Mouse (Mus musculus) liver, embryonic 16.5 days (tissue): ENCODE data around the gene Olfr549. TPM values are rescaled to one million over a fixed set of nuclear protein-coding genes. Genes with fewer than 3 reads are reported as not detected.

Experiments used
- ATAC-seq: fragments of 200-750 bp; cut with Nextera tagmentation; 2 replicates; pipeline ENCODE4 v1.8.0; 2017; ENCODE audit warnings: low read depth, mild to moderate bottlenecking, moderate number of reproducible peaks, moderate library complexity
- H3K27ac ChIP-seq: fragments of 300-500 bp; sonication (generic); 2 replicates; pipeline ENCODE4 v1.5.1; 2014; ENCODE audit warnings: mild to moderate bottlenecking, low read length
- H3K27me3 ChIP-seq: fragments of 300-500 bp; sonication (generic); 2 replicates; pipeline ENCODE4 v1.6.1; 2014; ENCODE audit warnings: low read depth, low read length, mixed read lengths; ENCODE audit not compliant: control insufficient read depth, insufficient read depth
- H3K36me3 ChIP-seq: fragments of 300-500 bp; sonication (generic); 2 replicates; pipeline ENCODE4 v1.6.1; 2014; ENCODE audit warnings: mild to moderate bottlenecking; ENCODE audit not compliant: control insufficient read depth, insufficient read depth
- H3K4me1 ChIP-seq: fragments of 300-500 bp; sonication (generic); 2 replicates; pipeline ENCODE4 v1.6.1; 2014; ENCODE audit warnings: low read depth, low read length, mixed read lengths; ENCODE audit not compliant: control insufficient read depth
- H3K4me2 ChIP-seq: fragments of 300-500 bp; sonication (generic); 2 replicates; pipeline ENCODE4 v1.6.1; 2014; ENCODE audit warnings: low read depth, low read length, mixed read lengths
- H3K4me3 ChIP-seq: fragments of 300-500 bp; sonication (generic); 2 replicates; pipeline ENCODE4 v1.5.1; 2014; ENCODE audit warnings: low read depth, mild to moderate bottlenecking, low read length
- H3K9ac ChIP-seq: fragments of 300-500 bp; sonication (generic); 2 replicates; pipeline ENCODE4 v1.6.1; 2014; ENCODE audit warnings: low read depth, low read length
- H3K9me3 ChIP-seq: fragments of 300-500 bp; sonication (generic); replicated peaks from 2 replicates; pipeline ENCODE4 v1.6.1; 2016; ENCODE audit warnings: low read length; ENCODE audit not compliant: control insufficient read depth
- WGBS: fragments of 180-500 bp; shearing (Covaris S2); extraction: QIAGEN DNeasy Blood & Tissue Kit; methylation state at CpG from one replicate; pipeline ENCODE4 v1.1.7; 2014; ENCODE audit not compliant: insufficient replicate concordance; 5-methylcytosine and 5-hydroxymethylcytosine counted together
- polyA plus RNA-seq: library from polyadenylated mRNA; unstranded; fragments of >200 nt; fragmentation: Nextera tagmentation; extraction: Ambion mirVana; gene quantifications from 2 replicates; pipeline ENCODE4 v1.2.1, GENCODE M21; 2015

Gene Olfr549
- polyA plus RNA-seq: not detected in 2 replicates

- no peak for ATAC-seq
- no peak within 1 kb of the TSS for H3K4me2 ChIP-seq
- H3K9ac ChIP-seq: no peak within 1 kb of the TSS
- no peaks in the 10 kb centered on the region for H3K9me3 ChIP-seq
- H3K36me3 ChIP-seq: no peaks in the 10 kb centered on the region
- no peaks in the 10 kb centered on the region for H3K4me1 ChIP-seq
- 74% methylated on average over 3 of the region's 3 CpGs for WGBS
- no peak within 1 kb of the TSS for H3K27ac ChIP-seq
- H3K27me3 ChIP-seq: no peaks in the 10 kb centered on the region
- no peak within 1 kb of the TSS for H3K4me3 ChIP-seq
These were observed at the start of gene Olfr549 for GRCm38 (mm10) chr7:102549570-102549969. Gene Olfr549 (plus strand): TSS chr7:102549870.

- Histone ChIP-seq H3K9ac (no peak overlapping the region), H3K36me3 (no peaks in the 10 kb centered on the region), H3K4me3 (no peak overlapping the region), H3K4me1 (no peaks in the 10 kb centered on the region), H3K9me3 (no peaks in the 10 kb centered on the region), H3K4me2 (no peak overlapping the region), H3K27ac (no peak overlapping the region), H3K27me3 (no peaks in the 10 kb centered on the region)
- WGBS: 63% methylated on average over 5 of the region's 5 CpGs
- no peak for ATAC-seq
These were observed 47.7 kb upstream of the Olfr549 start for GRCm38 (mm10) chr7:102501986-102502385.

GRCm38 (mm10) chr7:102506848-102507247 lies 42.8 kb upstream of the Olfr549 start:
- Histone ChIP-seq H3K27me3 (no peaks in the 10 kb centered on the region; the same call in 1 of the 2 replicates), H3K4me3 (no peak overlapping the region), H3K9ac (no peak overlapping the region), H3K4me2 (no peak overlapping the region), H3K9me3 (no peaks in the 10 kb centered on the region), H3K36me3 (no peaks in the 10 kb centered on the region), H3K4me1 (no peaks in the 10 kb centered on the region), H3K27ac (no peak overlapping the region)
- ATAC-seq: peak; percentile 30; the same call in 1 of the 2 replicates
- 34% methylated on average over 3 of the region's 3 CpGs for WGBS

- Histone ChIP-seq H3K27ac (no peak overlapping the region), H3K4me1 (no peaks in the 10 kb centered on the region), H3K36me3 (no peaks in the 10 kb centered on the region), H3K4me3 (no peak overlapping the region), H3K4me2 (no peak overlapping the region), H3K27me3 (no peaks in the 10 kb centered on the region; the same call in 1 of the 2 replicates), H3K9ac (no peak overlapping the region), H3K9me3 (no peaks in the 10 kb centered on the region)
- WGBS: 59% methylated on average over 9 of the region's 9 CpGs
- no peak for ATAC-seq
These were observed 41.6 kb upstream of the Olfr549 start for GRCm38 (mm10) chr7:102508066-102508465.

- Histone ChIP-seq H3K27me3 (no peaks in the 10 kb centered on the region; the same call in 1 of the 2 replicates), H3K27ac (no peak overlapping the region), H3K4me2 (no peak overlapping the region), H3K4me1 (no peaks in the 10 kb centered on the region), H3K9ac (no peak overlapping the region), H3K4me3 (no peak overlapping the region), H3K36me3 (no peaks in the 10 kb centered on the region), H3K9me3 (no peaks in the 10 kb centered on the region)
- WGBS: 76% methylated on average over 6 of the region's 6 CpGs
- no peak for ATAC-seq
These were observed 41.0 kb upstream of the Olfr549 start for GRCm38 (mm10) chr7:102508666-102509065.

GRCm38 (mm10) chr7:102509726-102510125 lies 39.9 kb upstream of the Olfr549 start:
- Histone ChIP-seq H3K4me3 (no peak overlapping the region), H3K4me1 (no peaks in the 10 kb centered on the region), H3K36me3 (no peaks in the 10 kb centered on the region), H3K27me3 (no peaks in the 10 kb centered on the region; the same call in 1 of the 2 replicates), H3K9ac (no peak overlapping the region), H3K4me2 (no peak overlapping the region), H3K9me3 (no peaks in the 10 kb centered on the region), H3K27ac (no peak overlapping the region)
- WGBS: 62% methylated on average over 7 of the region's 7 CpGs
- ATAC-seq: no peak

GRCm38 (mm10) chr7:102511927-102512326 lies 37.7 kb upstream of the Olfr549 start:
- no peaks in the 10 kb centered on the region for H3K36me3 ChIP-seq
- no peaks in the 10 kb centered on the region for H3K9me3 ChIP-seq
- H3K4me1 ChIP-seq: no peaks in the 10 kb centered on the region
- 53% methylated on average over 10 of the region's 10 CpGs for WGBS
- H3K4me2 ChIP-seq: no peak overlapping the region
- H3K4me3 ChIP-seq: no peak overlapping the region
- H3K27me3 ChIP-seq: no peaks in the 10 kb centered on the region; the same call in 1 of the 2 replicates
- H3K9ac ChIP-seq: no peak overlapping the region
- H3K27ac ChIP-seq: no peak overlapping the region
- ATAC-seq: no peak

- peak; percentile 78 for ATAC-seq
- H3K9me3 ChIP-seq: no peaks in the 10 kb centered on the region
- H3K4me3 ChIP-seq: peak overlapping the region; percentile 51
- no peak overlapping the region for H3K27ac ChIP-seq
- WGBS: under 1% methylated on average over 54 of the region's 54 CpGs
- H3K9ac ChIP-seq: peak overlapping the region; percentile 35; the same call in 1 of the 2 replicates
- no peaks in the 10 kb centered on the region; the same call in 1 of the 2 replicates for H3K27me3 ChIP-seq
- H3K4me1 ChIP-seq: no peaks in the 10 kb centered on the region
- H3K36me3 ChIP-seq: no peaks in the 10 kb centered on the region
- peak overlapping the region; percentile 74 for H3K4me2 ChIP-seq
These were observed 36.7 kb upstream of the Olfr549 start for GRCm38 (mm10) chr7:102512814-102513435.

GRCm38 (mm10) chr7:102514144-102514543 lies 35.5 kb upstream of the Olfr549 start:
- no peak overlapping the region for H3K4me2 ChIP-seq
- H3K27ac ChIP-seq: no peak overlapping the region

More at GRCm38 (mm10) chr7:102514144-102514543, 35.5 kb upstream of the Olfr549 start:
- Histone ChIP-seq H3K4me1 (no peaks in the 10 kb centered on the region), H3K36me3 (no peaks in the 10 kb centered on the region), H3K4me3 (no peak overlapping the region), H3K27me3 (no peaks in the 10 kb centered on the region; the same call in 1 of the 2 replicates), H3K9me3 (no peaks in the 10 kb centered on the region), H3K9ac (no peak overlapping the region)
- WGBS: 11% methylated on average over 4 of the region's 4 CpGs
- no peak for ATAC-seq
